Mouse (Mus musculus) yolk sac, embryonic 10.5 days (tissue): Measurements from ENCODE around the gene Praf2.
"Not testable (repeated sequence)": the region's sequence is repeated elsewhere in the genome, so short reads cannot be mapped to it uniquely, and the experiment has no call there.

Source experiments
- DNase-seq: peaks from one replicate; pipeline ENCODE4 v3.0.0-alpha.2; 2017; ENCODE audit warnings: low spot score

The Praf2 gene

DNA sequence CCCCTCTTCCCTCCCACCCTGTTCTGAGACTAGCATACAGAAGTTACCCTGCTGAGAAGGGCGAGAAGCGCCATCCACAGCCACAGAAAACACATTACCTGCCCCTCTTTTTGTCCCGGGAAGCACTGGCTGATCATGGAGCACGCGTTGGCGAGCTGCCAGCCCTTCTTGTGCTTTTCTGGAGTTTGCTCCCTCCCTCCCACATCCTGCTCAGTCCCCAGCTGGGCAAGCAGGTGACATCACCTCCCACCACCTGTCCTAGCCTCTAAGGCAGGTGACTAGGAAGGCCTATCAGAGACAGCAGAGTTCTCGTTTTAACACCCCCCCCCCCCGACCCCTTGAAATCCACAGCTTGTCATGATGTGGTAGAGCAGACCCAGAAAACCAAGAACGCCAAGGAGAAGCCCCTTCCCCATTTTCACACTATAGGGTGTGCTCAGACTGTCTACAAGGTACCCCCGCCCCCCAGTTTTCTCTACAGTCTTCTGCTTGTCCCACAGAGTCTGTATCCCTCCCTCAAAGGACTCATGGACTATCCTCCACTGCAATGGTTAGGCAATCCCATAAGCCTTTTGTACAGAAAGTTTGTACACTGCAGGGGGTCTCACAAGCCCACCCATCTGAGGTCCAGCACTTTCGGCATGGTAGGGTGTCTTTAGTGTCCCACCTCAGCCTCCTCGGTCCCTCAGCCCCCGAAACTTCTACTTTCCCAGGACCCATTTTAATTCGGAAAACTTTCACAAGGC lies 11.3 kb downstream of the Praf2 start:
- DNase-seq, result peak; percentile 60

DNA sequence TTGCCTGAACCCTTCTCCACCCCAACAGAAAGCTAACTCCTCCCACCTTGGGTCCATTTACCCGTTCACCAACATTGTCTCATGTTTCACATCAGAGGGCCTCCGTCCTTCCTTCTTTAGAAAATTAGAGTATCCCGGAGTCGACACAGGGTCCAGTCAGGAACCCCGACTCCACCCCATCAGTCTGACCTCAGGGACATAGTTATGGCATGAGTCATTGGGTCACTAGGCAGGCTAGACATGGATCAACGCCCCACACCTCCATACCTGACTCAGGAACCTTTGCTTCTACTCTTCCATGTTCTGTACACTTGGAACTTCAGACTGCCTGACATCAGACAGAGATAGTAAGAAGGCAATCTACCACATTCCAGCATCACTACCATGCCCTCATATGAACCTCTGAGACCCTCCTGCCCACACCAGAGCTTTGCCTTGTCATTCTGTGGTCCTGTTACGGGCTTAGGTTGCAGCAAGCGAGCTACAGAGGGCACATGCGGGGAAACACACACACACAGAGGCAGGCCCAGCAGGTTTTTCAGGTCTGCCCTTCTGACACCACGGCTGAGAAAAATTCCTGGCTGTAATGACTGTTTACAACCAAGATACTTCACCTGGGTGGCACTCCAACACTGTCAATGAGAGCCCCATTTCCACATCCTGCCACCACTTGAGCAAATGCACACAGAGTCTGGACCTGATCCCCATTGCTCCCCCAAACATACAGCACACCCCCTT lies 12.0 kb downstream of the Praf2 start:
- DNase-seq, result peak; percentile 38

DNA sequence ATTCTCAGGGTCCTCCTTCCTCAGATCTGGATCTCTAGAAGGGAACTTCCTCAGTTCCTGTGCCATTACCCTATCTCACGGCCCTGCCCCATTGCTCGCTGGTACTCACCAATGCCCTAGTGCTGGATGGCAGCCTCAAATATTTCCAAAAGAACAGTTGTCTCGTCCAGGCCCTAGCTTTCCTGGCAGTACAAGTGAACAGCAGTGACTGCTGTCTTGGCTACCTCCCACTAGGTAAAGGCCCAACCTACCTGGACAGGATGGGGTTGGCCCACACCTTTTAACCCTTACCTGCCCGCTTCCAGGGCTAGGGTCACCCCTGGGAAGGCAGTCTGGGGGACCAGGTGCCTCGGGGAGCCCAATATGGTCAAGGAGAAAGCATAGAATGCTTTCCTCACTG lies 12.9 kb downstream of the Praf2 start:
- no peak for DNase-seq

DNA sequence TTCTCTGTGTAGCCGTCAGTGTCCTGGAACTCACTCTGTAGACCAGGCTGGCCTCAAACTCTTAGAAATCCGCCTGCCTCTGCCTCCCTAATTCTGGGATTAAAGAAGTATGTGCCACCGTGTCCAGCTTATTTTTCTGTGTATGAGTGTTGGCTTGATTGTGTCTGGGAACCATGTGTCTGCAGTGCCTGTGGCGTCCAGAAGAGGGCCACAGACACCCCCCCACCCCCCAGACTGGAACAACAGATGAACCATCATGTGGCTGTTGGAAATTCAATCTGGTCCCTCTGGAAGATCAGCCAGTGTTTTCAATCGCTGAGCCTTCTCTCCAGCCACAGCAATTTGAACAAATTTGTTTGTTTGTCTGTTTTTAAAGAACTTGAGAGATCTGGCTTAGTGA lies 15.2 kb downstream of the Praf2 start:
- DNase-seq, result no peak

DNA sequence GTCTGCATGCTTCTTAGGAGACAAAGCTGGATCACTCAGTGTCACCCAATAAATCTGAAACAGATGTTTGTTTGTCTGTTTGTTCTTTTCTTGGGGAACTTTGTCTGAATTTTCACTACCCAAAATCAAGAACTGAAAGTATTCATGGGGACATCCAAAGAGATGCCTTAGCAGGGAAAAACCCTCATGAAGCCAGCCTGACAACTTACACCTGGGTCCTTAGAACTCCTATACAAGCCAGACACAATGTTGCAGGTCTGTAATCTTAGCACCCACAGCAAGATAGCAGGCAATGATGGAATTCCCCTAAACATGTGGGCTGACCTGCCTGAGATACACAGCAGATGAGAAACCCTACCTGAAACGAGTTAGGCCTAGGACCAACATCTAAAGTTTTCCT lies 16.7 kb downstream of the Praf2 start:
- DNase-seq, result no peak

DNA sequence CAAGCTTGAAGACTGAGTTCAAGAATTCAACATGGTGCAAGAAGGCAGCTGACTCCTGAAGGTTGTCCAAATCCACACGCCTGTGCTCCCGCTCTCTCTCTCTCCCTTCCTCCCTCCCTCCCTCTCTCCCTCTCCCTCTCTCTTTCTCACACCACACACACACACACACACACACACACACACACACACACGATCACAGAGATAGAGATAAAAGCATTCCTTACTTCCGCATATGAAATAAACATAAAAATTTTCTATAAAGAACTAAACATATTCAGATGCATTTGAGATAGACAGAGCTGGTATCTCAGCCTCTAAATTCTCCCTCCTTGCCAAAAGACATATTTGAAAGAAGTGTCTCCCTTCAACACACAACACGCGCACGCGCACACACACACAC lies 17.2 kb downstream of the Praf2 start:
- no peak for DNase-seq

DNA sequence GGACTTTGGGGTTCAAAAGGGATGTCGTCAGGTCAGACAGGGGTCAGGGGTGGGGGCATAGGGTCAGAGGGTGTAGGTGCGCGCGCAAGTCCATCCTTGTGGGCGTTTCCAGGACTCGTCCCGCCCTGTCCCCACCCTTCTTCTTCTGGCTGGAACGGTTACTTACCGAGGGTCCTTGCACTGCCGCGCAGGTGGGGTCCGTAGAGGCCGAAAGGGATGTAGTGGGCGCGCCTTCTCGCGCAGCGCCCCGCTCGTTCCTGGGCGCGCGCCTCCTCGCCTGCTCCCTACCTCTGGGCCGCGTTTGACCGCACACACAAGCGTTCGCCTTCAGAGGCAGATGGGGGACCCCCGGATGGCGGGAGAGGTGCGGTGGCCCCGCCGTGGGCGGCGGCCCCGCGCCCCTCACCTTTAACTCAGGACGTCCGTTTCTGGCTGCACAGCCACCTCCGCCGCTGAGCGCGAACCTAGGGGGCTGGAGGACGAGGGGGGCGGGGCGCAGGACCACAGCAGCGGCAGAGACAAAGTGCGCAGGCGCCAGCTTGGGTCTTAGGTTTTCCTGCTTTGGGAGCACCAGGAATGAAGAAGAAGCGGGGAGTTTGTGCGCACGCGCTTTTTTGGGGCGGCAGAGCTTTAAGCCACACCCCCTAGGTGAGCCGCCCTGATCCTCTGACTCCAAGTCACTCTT lies 22.3 kb downstream of the Praf2 start, which contains the start of gene Ccdc120:
Gene Ccdc120, minus strand, starts transcription at position 474 of the 685 bp plus-strand sequence.
- peak; percentile 67 for DNase-seq

DNA sequence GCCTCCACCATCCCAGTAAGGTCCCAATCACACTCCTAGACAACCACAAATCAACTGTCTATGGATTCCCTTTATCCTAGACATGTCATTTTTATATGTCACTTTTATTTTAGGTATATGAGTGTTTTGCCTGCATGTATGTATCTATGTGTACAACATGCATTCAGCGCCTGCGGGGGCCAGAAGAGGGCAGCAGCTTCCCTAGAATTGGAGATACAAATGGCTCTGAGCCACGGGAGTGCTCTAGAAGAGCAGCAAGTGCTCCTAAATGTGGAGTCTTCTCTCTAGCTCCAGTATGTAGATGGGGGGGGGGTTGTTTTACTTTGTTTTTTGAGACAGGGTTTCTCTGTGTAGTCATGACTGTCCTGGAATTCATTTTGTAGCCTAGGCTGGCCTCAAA lies 25.4 kb downstream of the Praf2 start:
- not testable (repeated sequence) for DNase-seq

DNA sequence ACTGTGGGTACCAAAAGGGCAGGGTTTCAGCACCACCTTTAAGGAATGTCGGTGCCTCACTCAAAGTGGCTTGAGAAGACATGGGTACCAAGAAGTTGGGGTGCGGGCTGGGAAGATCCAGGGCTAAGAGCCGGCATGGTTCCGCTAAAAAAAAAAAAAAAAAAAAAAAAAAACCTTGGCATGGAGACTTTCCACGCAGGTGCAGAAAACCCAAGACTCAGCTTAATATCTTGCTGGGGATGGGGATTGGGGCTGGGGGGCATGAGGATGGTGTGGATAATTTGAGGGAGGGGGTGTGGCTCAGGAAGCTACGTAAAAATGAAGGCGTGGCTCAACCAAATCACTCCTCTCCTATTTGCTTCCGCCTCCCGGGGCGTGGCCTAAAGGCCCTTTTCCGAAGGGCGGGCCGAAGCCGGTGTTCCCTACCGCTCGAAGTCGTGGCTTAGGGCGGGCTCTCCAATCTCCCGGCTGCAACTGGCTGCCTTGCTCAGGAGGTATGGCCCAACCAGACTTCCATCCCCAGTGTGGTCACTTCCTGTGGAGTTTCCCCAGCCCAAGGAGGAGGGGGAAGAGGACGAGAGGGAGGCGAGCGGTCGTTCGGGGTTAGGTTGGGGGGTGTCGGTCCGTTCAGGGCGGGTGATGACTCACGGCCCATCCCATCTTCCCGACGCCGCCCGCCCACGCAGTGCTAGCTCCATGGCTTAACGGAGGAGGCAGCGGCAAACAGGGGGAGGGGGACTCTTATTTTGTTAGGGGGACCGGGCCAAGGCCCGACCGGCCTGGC lies 34.1 kb downstream of the Praf2 start, which contains the start of gene Tfe3:
Gene Tfe3, plus strand, starts transcription at position 424 of the 784 bp plus-strand sequence.
- DNase-seq, result peak; percentile 88

DNA sequence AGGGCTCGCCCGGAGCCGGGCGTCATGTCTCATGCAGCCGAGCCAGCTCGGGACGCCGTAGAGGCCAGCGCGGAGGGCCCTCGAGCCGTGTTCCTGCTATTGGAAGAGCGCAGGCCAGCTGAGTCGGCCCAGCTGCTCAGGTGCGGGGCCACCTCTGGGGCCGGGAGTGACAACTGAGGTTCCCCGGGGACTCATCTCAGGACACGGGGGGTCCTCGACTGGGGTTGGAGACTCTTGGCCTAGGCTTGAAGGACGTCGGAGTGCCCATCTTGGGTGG lies 34.6 kb downstream of the Praf2 start:
- no peak for DNase-seq

DNA sequence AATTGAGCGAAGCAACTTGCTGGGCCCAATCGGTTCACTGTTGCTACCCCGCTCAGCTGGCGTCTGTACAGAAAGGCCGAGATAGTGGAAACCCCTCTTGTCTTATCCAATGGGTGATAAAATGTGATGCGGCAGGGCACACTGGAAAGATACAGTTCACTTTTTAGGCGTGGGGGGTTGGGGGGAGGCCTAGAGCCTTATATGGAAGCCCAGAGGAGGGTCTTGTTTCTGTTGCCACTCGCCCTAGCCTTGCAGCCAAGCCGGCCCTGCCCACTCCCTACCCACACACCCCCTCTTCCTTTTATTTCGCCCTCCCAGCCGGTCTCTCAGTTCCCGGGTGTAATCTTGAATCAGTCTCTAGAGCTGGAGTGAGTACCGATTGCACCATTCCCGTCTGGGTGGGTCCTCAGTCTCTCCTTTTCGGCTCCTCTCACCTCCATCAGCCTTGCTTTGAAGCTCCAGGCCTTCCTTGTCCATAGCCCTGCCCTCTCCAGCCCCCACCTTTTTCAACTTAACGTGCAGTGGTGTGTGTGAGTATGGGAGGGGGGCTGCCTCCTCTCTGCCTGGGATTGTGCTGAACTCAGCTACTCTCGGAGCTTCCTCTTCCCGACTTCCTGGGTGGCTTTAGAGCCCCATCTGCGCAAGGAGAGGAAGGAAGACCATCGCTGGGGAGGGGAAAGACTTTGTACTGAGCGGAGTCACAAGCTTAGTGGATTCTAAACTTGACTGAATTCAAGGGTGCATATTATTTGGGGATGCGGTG lies 35.6 kb downstream of the Praf2 start:
- DNase-seq, result peak; percentile 70

DNA sequence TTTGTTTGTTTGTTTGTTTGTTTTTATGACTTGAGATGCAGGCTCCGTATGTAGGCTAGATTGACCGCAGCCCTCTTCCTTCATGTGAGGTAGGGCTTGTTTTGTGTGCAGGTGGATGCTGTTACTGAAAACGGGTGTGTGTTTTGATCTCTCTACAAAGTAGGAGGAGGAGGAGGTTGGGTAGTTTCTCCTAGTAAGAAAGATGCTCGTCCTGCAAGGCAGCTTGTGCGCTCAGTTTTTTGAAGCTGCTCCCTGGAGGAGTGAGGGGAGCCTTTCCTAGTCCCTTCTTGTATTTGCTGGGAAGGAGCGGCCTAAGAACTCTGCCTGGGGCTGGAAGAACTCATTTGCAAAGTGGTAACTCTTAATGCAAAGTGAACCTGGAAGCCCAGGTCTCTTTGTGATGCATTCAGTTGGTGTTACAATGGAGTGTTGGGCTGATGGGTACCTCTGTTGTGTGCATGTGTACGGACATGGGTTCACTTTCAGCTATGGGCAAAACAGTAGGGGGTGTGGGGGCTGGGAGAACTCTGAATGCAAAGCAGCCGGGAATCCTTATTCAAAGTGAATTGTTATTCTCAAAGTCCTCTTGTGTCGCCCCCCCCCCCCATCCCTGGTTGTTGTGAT lies 36.5 kb downstream of the Praf2 start:
- DNase-seq, result no peak

DNA sequence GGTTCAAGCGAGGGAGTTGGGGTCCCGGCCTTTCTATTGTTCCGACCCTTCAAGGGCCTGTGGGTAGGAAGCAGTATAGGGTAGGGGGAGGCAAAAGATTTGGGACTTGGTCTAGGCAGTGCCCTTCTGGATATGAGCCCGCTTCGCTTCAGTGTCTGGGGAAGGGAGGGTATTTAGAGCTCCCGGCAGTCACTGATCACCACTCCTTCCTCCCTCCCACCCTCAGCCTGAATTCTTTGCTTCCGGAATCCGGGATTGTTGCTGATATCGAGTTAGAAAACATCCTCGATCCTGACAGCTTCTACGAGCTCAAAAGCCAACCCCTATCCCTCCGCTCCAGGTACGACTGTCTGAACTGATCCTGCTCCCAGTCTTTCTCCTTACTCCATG lies 37.0 kb downstream of the Praf2 start:
- no peak for DNase-seq

DNA sequence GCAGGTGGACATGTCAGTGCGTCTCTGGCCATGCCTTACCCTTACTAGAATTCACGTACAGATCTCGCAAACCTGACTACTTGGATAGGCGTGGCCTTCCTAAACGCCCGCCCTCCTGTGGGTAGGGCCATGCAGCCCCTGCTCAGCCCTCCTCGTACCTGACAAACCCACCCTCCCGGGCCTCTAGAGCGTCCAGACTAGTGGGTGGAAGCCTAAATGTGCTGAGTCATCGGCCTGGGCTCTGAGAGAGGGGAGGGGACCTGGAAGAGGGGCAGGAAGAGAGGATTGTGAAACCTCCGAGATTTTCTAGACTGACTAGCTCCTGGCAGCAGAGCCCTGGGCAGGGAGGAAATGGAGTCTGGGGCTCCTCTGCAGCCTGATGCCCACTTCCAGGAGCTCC lies 37.5 kb downstream of the Praf2 start:
- peak; percentile 89 for DNase-seq

DNA sequence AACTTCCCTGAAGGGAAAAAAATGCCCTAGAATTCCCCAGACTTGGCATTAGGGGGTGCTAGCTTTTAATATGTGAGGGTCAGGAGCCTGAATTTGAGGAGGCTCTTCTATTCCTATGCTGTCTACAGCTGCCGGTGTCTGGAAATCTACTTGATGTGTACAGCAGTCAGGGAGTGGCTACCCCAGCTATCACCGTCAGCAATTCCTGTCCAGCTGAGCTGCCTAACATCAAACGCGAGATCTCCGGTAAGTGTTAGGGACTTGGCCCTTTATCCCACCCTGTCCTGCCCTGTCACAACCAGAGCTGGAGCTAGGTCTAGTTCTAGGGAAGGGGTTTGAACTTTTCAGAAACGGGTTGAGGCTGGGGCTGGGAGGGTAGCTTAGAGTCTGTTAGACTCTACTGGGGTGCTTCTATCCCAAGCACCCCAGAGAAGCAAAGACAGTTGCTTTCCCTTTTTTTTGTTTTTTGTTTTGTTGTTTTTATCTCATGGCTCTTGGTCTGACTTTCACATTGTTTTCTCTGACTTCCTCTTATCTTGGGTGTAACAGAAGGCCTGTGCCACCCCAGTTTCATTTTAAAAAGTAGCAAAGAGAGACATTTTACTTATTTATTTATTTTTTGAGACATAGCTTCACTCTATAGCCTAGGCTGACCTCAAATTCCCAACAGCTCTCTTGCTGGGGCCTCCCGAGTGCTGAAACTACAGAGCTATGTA lies 41.2 kb downstream of the Praf2 start:
- no peak for DNase-seq

DNA sequence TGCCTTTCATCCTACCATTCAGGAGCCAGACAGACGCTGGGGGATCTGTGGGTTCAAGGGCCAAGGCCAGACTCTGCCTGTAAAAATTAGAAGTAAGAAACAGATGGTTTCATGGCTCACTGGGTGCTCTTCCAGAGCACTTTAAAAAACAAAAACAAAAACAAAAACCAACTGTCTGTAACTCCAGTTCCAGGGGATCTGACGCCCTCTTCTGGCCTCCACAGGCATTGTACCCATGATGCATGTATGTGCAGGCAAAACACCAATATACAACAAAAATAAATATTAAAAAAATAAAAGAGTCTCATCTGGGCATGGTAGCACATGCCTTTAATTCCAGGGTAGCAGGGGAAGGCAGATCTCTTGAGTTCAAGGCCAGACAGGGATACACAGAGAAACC lies 44.5 kb downstream of the Praf2 start:
- DNase-seq, result no peak

DNA sequence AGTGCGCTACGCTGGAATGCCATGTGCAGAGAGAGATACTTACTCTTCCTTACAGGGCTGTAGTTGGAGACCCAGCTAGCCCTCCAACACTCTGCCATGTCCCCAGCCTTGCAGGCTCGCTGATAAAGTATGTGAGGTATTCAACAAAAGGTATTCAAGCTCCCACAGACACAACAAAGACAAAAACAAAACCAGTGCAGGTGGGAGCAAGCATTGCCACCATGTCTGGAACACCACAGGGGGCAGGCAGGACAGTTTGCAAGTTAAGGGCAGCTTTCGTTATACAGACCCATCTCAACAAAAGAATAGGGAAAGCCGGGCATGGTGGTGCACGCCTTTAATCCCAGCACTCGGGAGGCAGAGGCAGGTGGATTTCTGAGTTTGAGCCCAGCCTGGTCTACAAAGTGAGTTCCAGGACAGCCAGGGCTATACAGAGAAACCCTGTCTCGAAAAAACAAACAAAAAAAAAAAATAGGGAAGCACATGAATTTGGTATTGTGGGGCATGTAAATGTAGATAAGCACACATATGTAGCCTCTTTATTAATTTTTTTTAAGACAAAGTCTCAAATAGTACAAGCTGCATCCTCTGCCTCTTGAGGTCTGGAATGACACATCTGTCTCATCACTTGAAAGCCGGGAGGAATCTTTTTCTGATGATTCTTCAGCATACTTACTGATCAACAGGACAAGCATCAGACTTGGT lies 47.4 kb downstream of the Praf2 start:
- DNase-seq, result no peak

DNA sequence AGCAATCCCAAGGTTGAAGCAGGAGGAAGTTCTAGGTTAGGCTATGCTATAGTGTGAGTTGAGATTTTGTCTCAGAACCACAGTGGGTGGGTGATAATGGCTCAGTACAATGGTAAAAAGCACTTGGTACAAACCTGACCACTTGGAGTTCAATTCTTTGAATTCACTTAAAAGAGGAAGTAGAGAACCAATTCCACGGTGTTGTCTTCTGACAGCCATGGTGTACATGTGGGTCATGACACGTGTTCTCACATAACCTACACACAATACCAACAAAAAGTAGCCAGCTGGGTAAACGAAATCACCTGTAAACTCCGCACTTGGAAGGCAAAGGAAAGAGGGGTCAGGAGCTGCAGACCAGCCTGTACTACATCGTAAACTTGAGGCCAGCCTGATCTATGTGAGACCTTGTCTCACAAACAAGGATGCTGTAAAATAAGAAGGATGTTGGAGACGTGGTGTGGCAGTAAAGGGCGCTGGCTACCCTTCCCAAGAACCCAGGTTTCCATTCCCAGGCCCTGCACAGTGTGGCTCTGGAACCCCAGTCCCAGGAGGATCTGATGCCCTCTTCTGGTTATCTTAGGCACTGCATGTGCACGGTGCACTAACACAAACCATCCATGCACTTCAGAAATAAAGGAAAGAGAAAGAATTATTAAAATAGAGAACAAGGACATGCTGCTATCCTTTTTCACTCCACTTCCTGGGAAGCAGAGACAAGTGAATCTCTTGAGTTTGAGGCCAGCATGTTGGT lies 48.3 kb downstream of the Praf2 start:
- no peak for DNase-seq
